Mouse (Mus musculus) hindbrain, postnatal 0 days (tissue): ENCODE data around the gene Crtam. TPM values are rescaled to one million over a fixed set of nuclear protein-coding genes. Genes with fewer than 3 reads are reported as not detected.

Source experiments
- ATAC-seq: fragments of 200-750 bp; cut with Nextera tagmentation; 2 replicates; pipeline ENCODE4 v1.8.0; 2017; ENCODE audit warnings: mild to moderate bottlenecking, moderate TSS enrichment, moderate library complexity
- DNase-seq: peaks from one replicate; pipeline ENCODE4 v3.0.0-alpha.2; 2015; ENCODE audit warnings: low spot score
- H3K27ac ChIP-seq: fragments of 300-500 bp; sonication (generic); 2 replicates; pipeline ENCODE4 v1.5.1; 2014; ENCODE audit warnings: mild to moderate bottlenecking
- H3K27me3 ChIP-seq: fragments of 300-500 bp; sonication (generic); 2 replicates; pipeline ENCODE4 v1.6.1; 2014; ENCODE audit warnings: low read length, mixed read lengths; ENCODE audit not compliant: insufficient read depth
- H3K36me3 ChIP-seq: fragments of 300-500 bp; sonication (generic); 2 replicates; pipeline ENCODE4 v1.6.1; 2014; ENCODE audit warnings: low read length, mixed read lengths; ENCODE audit not compliant: insufficient read depth
- H3K4me1 ChIP-seq: fragments of 300-500 bp; sonication (generic); 2 replicates; pipeline ENCODE4 v1.6.1; 2014; ENCODE audit warnings: antibody characterized with exemption, low read length, mixed read lengths; ENCODE audit not compliant: insufficient read depth
- H3K4me2 ChIP-seq: fragments of 300-500 bp; sonication (generic); 2 replicates; pipeline ENCODE4 v1.6.1; 2014; ENCODE audit warnings: low read depth, mild to moderate bottlenecking, low read length, moderate library complexity, mixed read lengths
- H3K4me3 ChIP-seq: fragments of 300-500 bp; sonication (generic); 2 replicates; pipeline ENCODE4 v1.5.1; 2014; ENCODE audit warnings: low read length
- H3K9ac ChIP-seq: fragments of 300-500 bp; sonication (generic); replicated peaks from 2 replicates; pipeline ENCODE4 v1.6.1; 2014; ENCODE audit warnings: mild to moderate bottlenecking, low read length, moderate library complexity, mixed read lengths
- H3K9me3 ChIP-seq: fragments of 300-500 bp; sonication (generic); 2 replicates; pipeline ENCODE4 v1.6.1; 2016; ENCODE audit warnings: low read length, mixed read lengths
- CTCF ChIP-seq: IDR thresholded peaks from 2 replicates; pipeline ENCODE4 v1.5.1; 2016; ENCODE audit warnings: antibody characterized with exemption, control low read depth, low read depth
- WGBS: fragments of 180-500 bp; shearing (Covaris S2); extraction: QIAGEN DNeasy Blood & Tissue Kit; methylation state at CpG from one replicate; pipeline ENCODE4 v1.1.7; 2014; 5-methylcytosine and 5-hydroxymethylcytosine counted together
- polyA plus RNA-seq: library from polyadenylated mRNA; unstranded; fragments of >200 nt; fragmentation: Nextera tagmentation; extraction: Ambion mirVana; gene quantifications from 2 replicates; pipeline ENCODE4 v1.2.1, GENCODE M21; 2015
- total RNA-seq: library from RNA; depleted of rRNA; stranded (reverse); fragments of >200 nt; gene quantifications from 2 replicates; pipeline ENCODE4 v1.2.3, GENCODE M21; 2014

Gene Crtam
- total and polyA plus RNA-seq, 2 experiments from 2014 or later, result 0.21 to 0.42 TPM

DNA sequence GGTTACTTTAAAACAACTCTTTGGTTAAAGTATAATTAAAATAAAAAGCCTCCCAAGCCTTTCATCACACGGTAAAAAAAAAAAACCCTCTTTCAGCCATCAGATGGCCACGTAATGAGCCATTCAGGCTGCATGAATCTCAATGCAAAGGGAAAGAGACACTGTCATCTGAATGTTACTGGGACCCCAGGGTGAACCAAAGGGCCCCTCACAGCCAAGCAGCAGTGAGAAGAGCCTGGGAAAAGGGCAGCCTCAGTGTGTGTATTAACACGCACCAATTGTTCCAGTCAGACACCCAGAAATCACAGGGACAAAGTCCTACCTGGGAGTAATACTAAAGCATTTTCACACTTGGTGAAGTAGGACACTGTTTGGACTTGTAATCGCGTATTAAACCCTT, 8.0 kb upstream of the Crtam start:
- WGBS, result 43% methylated on average over 5 of the region's 5 CpGs
- H3K36me3 ChIP-seq, result peaks cover 4% of the 10 kb centered on the region; the same call in 1 of the 2 replicates
- peaks cover 6% of the 10 kb centered on the region; the same call in 1 of the 2 replicates for H3K4me1 ChIP-seq
- no peak for TF ChIP-seq CTCF
- H3K27me3 ChIP-seq, result no peaks in the 10 kb centered on the region
- no peak for DNase-seq
- no peak overlapping the region for H3K4me2 ChIP-seq
- no peak overlapping the region for H3K4me3 ChIP-seq
- no peak for ATAC-seq
- H3K9me3 ChIP-seq, result no peaks in the 10 kb centered on the region
- H3K27ac ChIP-seq, result peak overlapping the region; percentile 83
- H3K9ac ChIP-seq, result no peak overlapping the region

DNA sequence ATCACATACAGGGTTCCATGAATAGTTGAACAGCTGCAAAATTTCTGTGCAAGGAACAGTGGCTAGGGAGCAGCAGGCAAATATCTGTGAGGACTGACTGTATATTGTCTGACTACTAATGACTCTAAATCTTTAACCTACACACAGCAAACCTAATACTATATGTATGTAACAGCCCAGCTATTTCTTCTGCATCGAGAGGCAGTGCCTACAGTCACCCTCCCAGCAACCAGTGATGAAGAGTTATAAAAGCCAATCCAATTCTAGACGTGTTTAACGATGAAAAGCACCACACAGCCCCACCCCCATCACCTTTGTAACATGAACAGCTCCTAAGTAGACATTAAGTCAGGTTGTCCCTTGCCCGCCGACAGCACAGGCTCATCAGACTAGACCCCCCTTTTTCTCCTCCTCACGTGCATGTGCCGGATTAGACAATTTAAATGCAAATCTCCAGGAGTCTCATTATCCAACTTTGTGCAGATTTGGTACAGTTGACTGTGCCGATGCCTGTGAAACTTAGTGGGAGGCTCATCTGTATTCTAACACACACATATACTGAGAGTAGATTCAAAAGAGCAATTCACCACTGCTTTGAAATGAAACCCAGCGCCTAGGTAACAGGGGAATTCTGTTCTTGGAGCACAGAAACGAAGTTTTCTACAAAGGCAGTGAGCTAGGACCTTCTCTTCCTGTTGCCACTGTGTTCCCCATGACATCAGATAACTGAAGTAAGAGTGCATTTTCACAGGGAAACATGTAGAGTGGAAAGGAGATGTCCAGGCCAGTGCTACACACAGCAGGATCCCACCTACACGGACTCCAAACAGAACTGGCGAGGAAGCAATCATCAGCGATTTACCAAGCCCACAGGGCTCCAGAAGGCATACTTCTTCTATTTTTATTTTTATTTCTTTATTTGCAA, 7.3 kb upstream of the Crtam start:
- Histone ChIP-seq H3K27ac (peak overlapping the region; percentile 83), H3K9me3 (no peaks in the 10 kb centered on the region), H3K4me1 (peaks cover 6% of the 10 kb centered on the region; the same call in 1 of the 2 replicates), H3K4me3 (no peak overlapping the region), H3K9ac (no peak overlapping the region), H3K4me2 (no peak overlapping the region), H3K36me3 (peaks cover 4% of the 10 kb centered on the region; the same call in 1 of the 2 replicates), H3K27me3 (no peaks in the 10 kb centered on the region)
- TF ChIP-seq CTCF, result no peak
- peak; percentile 92 for ATAC-seq
- DNase-seq, result peak; percentile 76
- 19% methylated on average over 13 of the region's 13 CpGs for WGBS

DNA sequence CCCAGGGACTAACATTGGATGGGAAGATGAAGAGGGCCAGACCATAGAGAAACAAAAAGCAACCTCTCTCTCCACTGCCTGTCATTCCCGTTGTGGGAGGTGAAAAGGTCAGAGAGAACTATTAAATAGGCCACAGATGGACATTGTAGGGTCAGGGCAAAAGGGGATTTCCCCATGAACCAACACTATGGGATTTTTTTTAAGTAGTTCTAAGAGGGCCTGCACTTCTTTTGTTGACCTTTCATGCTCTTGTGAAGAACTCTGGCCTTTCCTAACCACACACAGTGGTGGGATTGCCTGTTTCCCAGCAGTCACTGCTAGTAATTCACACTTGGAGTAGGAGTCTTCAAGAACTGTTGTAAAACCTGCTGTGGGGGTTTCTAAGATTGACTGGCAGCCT, 3.4 kb upstream of the Crtam start:
- Histone ChIP-seq H3K4me1 (peaks cover 6% of the 10 kb centered on the region; the same call in 1 of the 2 replicates), H3K9ac (no peak overlapping the region), H3K27me3 (no peaks in the 10 kb centered on the region), H3K9me3 (no peaks in the 10 kb centered on the region), H3K36me3 (no peaks in the 10 kb centered on the region), H3K4me3 (no peak overlapping the region), H3K4me2 (no peak overlapping the region), H3K27ac (no peak overlapping the region)
- DNase-seq, result no peak
- ATAC-seq, result no peak
- TF ChIP-seq CTCF, result no peak
- WGBS, result 10% methylated on average over 1 of the region's 1 CpGs

DNA sequence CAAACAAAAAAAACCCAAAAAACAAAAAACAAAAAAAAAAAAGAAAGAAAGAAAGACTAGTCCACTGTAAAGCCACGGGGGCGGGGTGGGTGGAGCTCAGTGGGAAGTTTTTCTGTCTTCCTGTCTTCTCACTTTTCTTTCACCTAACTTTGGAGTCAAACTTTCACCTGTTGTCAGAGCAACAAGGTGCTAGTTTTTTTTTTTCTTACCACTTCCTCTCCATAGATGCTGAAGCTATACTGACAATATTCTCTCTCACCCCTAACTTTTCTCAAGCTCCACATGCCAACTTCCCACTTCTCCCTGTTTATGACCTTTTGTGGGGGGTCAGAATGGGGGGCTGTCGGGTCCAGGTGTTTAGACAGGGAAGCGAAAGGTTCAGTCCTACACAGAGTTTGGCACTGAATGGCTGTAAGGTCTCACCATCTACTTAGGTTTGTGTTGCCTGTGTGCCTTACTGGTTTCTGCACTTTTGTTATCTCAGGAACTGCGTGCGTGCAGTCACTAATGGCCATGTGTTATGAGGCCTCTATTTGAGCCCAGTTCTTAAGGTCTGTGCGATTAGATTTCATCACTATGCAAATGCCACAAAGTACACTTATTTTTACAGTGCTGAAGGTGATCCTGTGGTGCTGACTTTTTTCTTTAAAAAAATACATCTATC, 7.2 kb downstream of the Crtam start:
- Histone ChIP-seq H3K27me3 (no peaks in the 10 kb centered on the region), H3K9me3 (no peaks in the 10 kb centered on the region), H3K9ac (no peak overlapping the region), H3K36me3 (no peaks in the 10 kb centered on the region), H3K4me2 (no peak overlapping the region), H3K27ac (no peak overlapping the region), H3K4me1 (no peaks in the 10 kb centered on the region), H3K4me3 (no peak overlapping the region)
- DNase-seq (no peak), ATAC-seq (no peak)
- WGBS, result 89% methylated on average over 7 of the region's 7 CpGs
- TF ChIP-seq CTCF, result no peak

DNA sequence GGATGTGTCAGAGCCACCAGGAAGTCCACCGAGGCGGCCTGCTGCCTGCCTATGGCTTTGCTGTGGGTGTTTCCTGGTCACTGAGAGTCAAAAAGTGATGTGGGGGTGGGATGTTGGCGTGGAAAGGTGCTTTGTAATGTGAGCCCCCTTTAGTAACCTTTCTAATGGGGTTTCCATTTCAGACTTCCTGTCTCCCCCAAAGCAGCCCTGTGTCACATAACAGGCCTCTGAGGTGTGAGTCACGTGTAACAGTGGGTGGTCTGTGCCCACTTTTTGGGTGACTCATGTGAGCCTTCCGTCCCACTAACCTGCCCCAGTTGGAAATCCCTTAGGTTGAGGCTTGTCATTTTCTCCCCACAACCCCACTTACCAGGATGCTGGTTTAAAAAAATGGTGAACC, 10.4 kb downstream of the Crtam start:
- H3K27me3 ChIP-seq, result no peaks in the 10 kb centered on the region
- WGBS, result 90% methylated on average over 5 of the region's 5 CpGs
- ATAC-seq, result no peak

DNA sequence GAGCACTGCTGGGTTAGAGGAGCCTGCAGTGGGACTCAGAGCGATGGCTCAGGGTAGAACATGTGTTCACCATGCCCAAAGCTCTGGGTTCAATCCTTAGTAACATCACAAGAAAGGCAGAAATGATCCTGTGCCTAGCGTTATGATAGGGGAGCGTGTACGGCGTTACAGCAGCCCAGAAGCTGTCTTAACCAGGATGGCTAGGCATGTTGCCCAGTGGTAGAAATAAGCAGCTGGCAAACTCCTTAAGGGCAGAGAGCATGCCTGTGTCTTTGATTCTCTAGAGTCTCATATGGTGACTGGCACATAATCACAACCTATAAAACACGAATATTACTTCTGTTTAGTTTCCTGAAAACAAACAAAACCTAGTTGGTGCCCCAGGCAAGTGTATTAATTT, 12.9 kb downstream of the Crtam start:
- TF ChIP-seq CTCF, result no peak
- ATAC-seq (no peak), DNase-seq (no peak)
- H3K36me3 ChIP-seq, result no peaks in the 10 kb centered on the region
- 58% methylated on average over 6 of the region's 6 CpGs for WGBS
- no peak overlapping the region for H3K4me2 ChIP-seq
- no peaks in the 10 kb centered on the region for H3K9me3 ChIP-seq
- no peak overlapping the region for H3K9ac ChIP-seq
- no peak overlapping the region for H3K4me3 ChIP-seq
- no peak overlapping the region for H3K27ac ChIP-seq
- H3K27me3 ChIP-seq, result no peaks in the 10 kb centered on the region
- H3K4me1 ChIP-seq, result no peaks in the 10 kb centered on the region

More for the DNA sequence above, 10.4 kb downstream of the Crtam start:
- no peak for DNase-seq
- H3K4me1 ChIP-seq, result no peaks in the 10 kb centered on the region
- no peaks in the 10 kb centered on the region for H3K9me3 ChIP-seq
- H3K9ac ChIP-seq, result no peak overlapping the region
- H3K27ac ChIP-seq, result no peak overlapping the region
- no peak overlapping the region for H3K4me3 ChIP-seq
- no peaks in the 10 kb centered on the region for H3K36me3 ChIP-seq
- no peak overlapping the region for H3K4me2 ChIP-seq
- no peak for TF ChIP-seq CTCF
